Mouse (Mus musculus): ENCODE data around the gene C1qbp. TPM values are rescaled to one million over a fixed set of nuclear protein-coding genes. Genes with fewer than 3 reads are reported as not detected.

Gene C1qbp
- total RNA-seq, 4 experiments from 2014 or later = 119 to 137 (median 127) TPM

- DNase-seq (ENCODE audit: low spot score in 2 of 2) = no peak
Observed at GRCm38 (mm10) chr11:70975193-70975592, 7.6 kb downstream of the C1qbp start.

- no peak for DNase-seq (ENCODE audit: low spot score in 2 of 2)
Observed at GRCm38 (mm10) chr11:70973947-70974346, 8.9 kb downstream of the C1qbp start.

GRCm38 (mm10) chr11:70972586-70972985 is 10.2 kb downstream of the C1qbp start:
- no peak for DNase-seq (ENCODE audit: low spot score in 2 of 2)

- no peak for DNase-seq (ENCODE audit: low spot score in 2 of 2)
Observed at GRCm38 (mm10) chr11:70970560-70971540, 12.0 kb downstream of the C1qbp start.

GRCm38 (mm10) chr11:70969821-70970559 is 12.8 kb downstream of the C1qbp start, which contains the start of the genes Nup88 and Rpain:
Gene Nup88 (minus strand): TSS chr11:70969973.
Gene Rpain (plus strand): TSS chr11:70970213.
- DNase-seq (ENCODE audit: low spot score in 2 of 2) = peak; percentile 84 to 91

GRCm38 (mm10) chr11:70969271-70969794 is 13.5 kb downstream of the C1qbp start:
- DNase-seq (ENCODE audit: low spot score in 2 of 2) = no peak

- DNase-seq (ENCODE audit: low spot score in 2 of 2) = no peak
Observed at GRCm38 (mm10) chr11:70964222-70964907, 18.5 kb downstream of the C1qbp start.

- DNase-seq (ENCODE audit: low spot score in 2 of 2) = no peak
Observed at GRCm38 (mm10) chr11:70960786-70961554, 21.9 kb downstream of the C1qbp start.

GRCm38 (mm10) chr11:70954711-70955110 is 28.1 kb downstream of the C1qbp start:
- DNase-seq (ENCODE audit: low spot score in 2 of 2) = no peak

- no peak for DNase-seq (ENCODE audit: low spot score in 2 of 2)
Observed at GRCm38 (mm10) chr11:70944935-70945817, 37.6 kb downstream of the C1qbp start.

GRCm38 (mm10) chr11:70943651-70944050 is 39.2 kb downstream of the C1qbp start:
- no peak for DNase-seq (ENCODE audit: low spot score in 2 of 2)

- DNase-seq (ENCODE audit: low spot score in 2 of 2) = no peak
Observed at GRCm38 (mm10) chr11:70942596-70942995, 40.2 kb downstream of the C1qbp start.

- DNase-seq (ENCODE audit: low spot score in 2 of 2) = no peak
Observed at GRCm38 (mm10) chr11:70935316-70935715, 47.5 kb downstream of the C1qbp start.

GRCm38 (mm10) chr11:70931461-70931860 is 51.4 kb downstream of the C1qbp start:
- DNase-seq (ENCODE audit: low spot score in 2 of 2) = no peak

Other genes with a start within 250 kb of the C1qbp start
- gene Zfp3, start 218.8 kb downstream of the C1qbp start, total RNA-seq (2022) = 10 to 100 TPM; 12.5 to 14.8 (median 13.5) TPM
- not detected for gene Scimp, start 170.4 kb downstream of the C1qbp start, total RNA-seq (2022)
- 10 to 100 TPM; 36.0 to 42.2 (median 41.6) TPM for gene Rabep1, start 138.2 kb downstream of the C1qbp start, total RNA-seq (2022)
- 10 to 100 TPM; 26.4 to 38.5 (median 31.9) TPM for gene Nup88, start 13.1 kb downstream of the C1qbp start, total RNA-seq (2022)
- gene Rpain, start 12.8 kb downstream of the C1qbp start, total RNA-seq (2022) = 10 to 100 TPM; 10.9 to 16.4 (median 12.2) TPM
- gene Dhx33, start 21.4 kb upstream of the C1qbp start, total RNA-seq (2022) = 10 to 100 TPM in 1 of 4 experiments, 1 to 10 TPM in 3; 6.5 to 10.2 (median 8.3) TPM
- gene Mis12, start 36.6 kb upstream of the C1qbp start, total RNA-seq (2022) = 1 to 10 TPM; 3.6 to 6.5 (median 4.6) TPM
- 10 to 100 TPM in 3 of 4 experiments, 1 to 10 TPM in 1; 9.8 to 15.4 (median 13.4) TPM for gene Derl2, start 36.8 kb upstream of the C1qbp start, total RNA-seq (2022)
- gene 6330403K07Rik, start 50.5 kb upstream of the C1qbp start, total RNA-seq (2022) = under 1 TPM in 2 of 4 experiments, not detected in 2; 0.53 to 0.64 TPM
- gene Nlrp1a, start 161.7 kb upstream of the C1qbp start, total RNA-seq (2022) = under 1 TPM; 0.22 to 0.27 (median 0.25) TPM
- gene Nlrp1b, start 247.7 kb upstream of the C1qbp start, total RNA-seq (2022) = under 1 TPM in 1 of 4 experiments, not detected in 3; 0.11 TPM

Measured in gastrocnemius, adult 8-10 months (tissue).